Mouse (Mus musculus) spleen, adult 2 months (tissue): Measurements from ENCODE around the gene Lpp. TPM values are rescaled to one million over a fixed set of nuclear protein-coding genes. Genes with fewer than 3 reads are reported as not detected.

Experiments
- DNase-seq, 2 experiments: peaks; one replicate each; pipeline versions ENCODE4 v3.0.0 to v3.0.0-alpha.2; 2012 to 2021; ENCODE audit warnings: low spot score in 2 of 2, low read depth in 1 of 2
- H3K27ac ChIP-seq: fragments of 200-500 bp; 2 replicates; pipeline ENCODE4 v1.5.1; 2012; ENCODE audit warnings: low read length, inconsistent platforms; ENCODE audit not compliant: insufficient read depth
- H3K27me3 ChIP-seq: fragments of 200-500 bp; 2 replicates; pipeline ENCODE4 v1.6.1; 2012; ENCODE audit warnings: mild to moderate bottlenecking, moderate library complexity, low read length, inconsistent platforms; ENCODE audit not compliant: control insufficient read depth, insufficient read depth
- H3K36me3 ChIP-seq: fragments of 200-500 bp; 2 replicates; pipeline ENCODE4 v1.6.1; 2012; ENCODE audit warnings: mild to moderate bottlenecking, low read length, inconsistent platforms; ENCODE audit not compliant: control insufficient read depth, insufficient read depth
- H3K4me1 ChIP-seq: fragments of 200-500 bp; 2 replicates; pipeline ENCODE4 v1.6.1; 2011; ENCODE audit warnings: inconsistent platforms; ENCODE audit not compliant: control insufficient read depth, insufficient read depth, insufficient read length
- H3K4me3 ChIP-seq: fragments of 200-500 bp; 2 replicates; pipeline ENCODE4 v1.5.1; 2011; ENCODE audit warnings: mild to moderate bottlenecking, inconsistent platforms; ENCODE audit not compliant: insufficient read depth, insufficient read length; ENCODE audit errors: extremely low read depth
- CTCF ChIP-seq: fragments of 200-500 bp; IDR thresholded peaks from 2 replicates; pipeline ENCODE4 v1.5.1; 2011; ENCODE audit warnings: mild to moderate bottlenecking, inconsistent platforms; ENCODE audit not compliant: insufficient read depth, insufficient read length, insufficient replicate concordance; ENCODE audit errors: extremely low read depth
- POLR2A ChIP-seq: fragments of 200-500 bp; IDR thresholded peaks from 2 replicates; pipeline ENCODE4 v1.6.1; 2011; ENCODE audit warnings: low read depth, low read length, inconsistent platforms
- WGBS: fragments of 180-500 bp; shearing (Covaris S2); methylation state at CpG from one replicate; pipeline ENCODE4 v1.1.7; 2018; 5-methylcytosine and 5-hydroxymethylcytosine counted together
- polyA plus RNA-seq: library from polyadenylated mRNA; depleted of rRNA; stranded (reverse); fragments of >200 nt; gene quantifications from 2 replicates; pipeline ENCODE4 v1.2.3, GENCODE M21; 2012

Gene Lpp
- polyA plus RNA-seq, 1 experiment = 8.2 TPM

- WGBS = 49% methylated on average over 7 of the region's 7 CpGs
- H3K4me1 ChIP-seq = peaks cover 22% of the 10 kb centered on the region; the same call in 1 of the 2 replicates
- TF ChIP-seq POLR2A = no peak
- TF ChIP-seq CTCF = no peak
These were observed 111.7 kb downstream of the Lpp start for GRCm38 (mm10) chr16:24504838-24505605.

DNA sequence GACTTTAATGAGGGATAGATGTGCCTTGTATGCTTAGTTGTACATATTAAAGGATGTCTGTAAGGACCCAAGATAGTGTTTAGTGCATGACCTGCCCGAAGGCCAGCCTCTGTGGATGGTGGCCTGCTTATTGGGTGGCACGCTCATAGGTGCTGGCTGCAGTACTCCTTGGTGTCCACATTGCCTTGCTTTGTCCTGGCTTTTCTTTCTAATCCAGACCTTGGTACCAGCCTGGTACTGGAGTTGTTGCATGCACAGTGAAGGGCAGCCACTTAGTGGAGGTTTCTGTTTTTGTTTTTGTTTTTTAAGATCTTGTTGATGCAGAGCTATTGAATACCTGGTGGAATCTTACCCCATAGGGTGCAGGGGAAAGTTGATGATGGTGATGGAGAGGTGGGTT lies 112.9 kb downstream of the Lpp start:
- WGBS = 91% methylated on average over 2 of the region's 2 CpGs
- no peak overlapping the region for H3K4me3 ChIP-seq
- H3K4me1 ChIP-seq = peaks cover 22% of the 10 kb centered on the region; the same call in 1 of the 2 replicates
- no peak overlapping the region for H3K27ac ChIP-seq
- no peaks in the 10 kb centered on the region for H3K27me3 ChIP-seq
- no peaks in the 10 kb centered on the region for H3K36me3 ChIP-seq
- DNase-seq = no peak
- TF ChIP-seq CTCF = no peak
- no peak for TF ChIP-seq POLR2A

More at GRCm38 (mm10) chr16:24504838-24505605, 111.7 kb downstream of the Lpp start:
- DNase-seq = no peak
- H3K4me3 ChIP-seq = no peak overlapping the region
- no peak overlapping the region for H3K27ac ChIP-seq
- H3K27me3 ChIP-seq = no peaks in the 10 kb centered on the region
- H3K36me3 ChIP-seq = no peaks in the 10 kb centered on the region

DNA sequence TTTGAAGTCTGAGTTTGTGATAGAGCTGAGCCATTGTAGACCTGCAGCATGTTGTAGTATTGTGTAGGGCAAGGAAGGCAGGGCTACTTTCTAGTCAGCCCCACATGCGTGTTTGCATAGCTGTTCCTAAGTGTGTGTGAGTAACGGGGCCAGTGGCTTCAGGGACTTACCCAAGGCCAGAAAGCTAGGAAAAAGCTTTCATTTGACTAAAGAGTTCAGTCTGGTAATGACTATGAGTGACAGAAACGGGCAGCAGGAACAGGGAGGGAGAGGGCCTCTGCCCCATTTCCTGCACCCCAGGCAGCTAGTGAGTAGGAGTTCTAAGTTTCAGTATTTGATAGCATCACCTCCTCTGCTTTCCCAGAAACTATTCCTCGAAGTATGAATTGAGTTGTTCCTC lies 113.4 kb downstream of the Lpp start:
- no peak for DNase-seq
- peaks cover 22% of the 10 kb centered on the region; the same call in 1 of the 2 replicates for H3K4me1 ChIP-seq
- no peak overlapping the region for H3K4me3 ChIP-seq
- 25% methylated on average over 4 of the region's 4 CpGs for WGBS
- H3K36me3 ChIP-seq = no peaks in the 10 kb centered on the region
- TF ChIP-seq POLR2A = no peak
- TF ChIP-seq CTCF = no peak
- no peak overlapping the region for H3K27ac ChIP-seq
- H3K27me3 ChIP-seq = no peaks in the 10 kb centered on the region

DNA sequence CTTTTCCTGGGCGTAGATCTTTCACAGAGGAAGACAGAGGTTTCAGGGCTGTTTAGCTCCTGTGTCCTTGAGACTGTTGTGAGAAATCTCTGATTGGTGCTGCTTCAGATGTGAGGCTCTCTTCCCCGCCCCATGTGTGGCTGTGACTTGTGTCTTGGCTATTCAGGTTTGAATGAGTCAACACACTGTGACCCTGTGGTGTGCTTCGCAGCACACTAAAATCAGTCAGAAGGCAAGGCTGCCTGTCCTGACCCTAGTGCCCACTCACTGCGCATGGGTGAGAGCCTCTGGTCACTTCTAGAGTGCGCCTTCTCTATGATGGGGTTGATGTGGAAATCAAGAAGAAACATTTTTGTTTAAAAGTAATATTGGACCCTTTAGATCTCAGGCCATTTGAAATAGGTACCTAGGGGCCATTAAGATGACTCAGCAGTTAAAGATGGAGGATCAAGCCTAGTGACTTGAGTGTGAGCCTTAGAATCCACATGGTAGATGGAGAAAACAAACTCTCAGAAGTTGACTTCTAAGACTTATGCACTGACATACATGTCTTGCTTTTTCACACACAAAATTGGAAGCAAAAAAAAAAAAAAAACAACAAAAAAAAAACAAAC lies 114.7 kb downstream of the Lpp start:
- DNase-seq = no peak
- Histone ChIP-seq H3K27me3 (no peaks in the 10 kb centered on the region), H3K27ac (no peak overlapping the region), H3K36me3 (no peaks in the 10 kb centered on the region), H3K4me3 (no peak overlapping the region), H3K4me1 (peaks cover 25% of the 10 kb centered on the region; the same call in 1 of the 2 replicates)
- TF ChIP-seq POLR2A (no peak), CTCF (no peak)
- 88% methylated on average over 5 of the region's 5 CpGs for WGBS

DNA sequence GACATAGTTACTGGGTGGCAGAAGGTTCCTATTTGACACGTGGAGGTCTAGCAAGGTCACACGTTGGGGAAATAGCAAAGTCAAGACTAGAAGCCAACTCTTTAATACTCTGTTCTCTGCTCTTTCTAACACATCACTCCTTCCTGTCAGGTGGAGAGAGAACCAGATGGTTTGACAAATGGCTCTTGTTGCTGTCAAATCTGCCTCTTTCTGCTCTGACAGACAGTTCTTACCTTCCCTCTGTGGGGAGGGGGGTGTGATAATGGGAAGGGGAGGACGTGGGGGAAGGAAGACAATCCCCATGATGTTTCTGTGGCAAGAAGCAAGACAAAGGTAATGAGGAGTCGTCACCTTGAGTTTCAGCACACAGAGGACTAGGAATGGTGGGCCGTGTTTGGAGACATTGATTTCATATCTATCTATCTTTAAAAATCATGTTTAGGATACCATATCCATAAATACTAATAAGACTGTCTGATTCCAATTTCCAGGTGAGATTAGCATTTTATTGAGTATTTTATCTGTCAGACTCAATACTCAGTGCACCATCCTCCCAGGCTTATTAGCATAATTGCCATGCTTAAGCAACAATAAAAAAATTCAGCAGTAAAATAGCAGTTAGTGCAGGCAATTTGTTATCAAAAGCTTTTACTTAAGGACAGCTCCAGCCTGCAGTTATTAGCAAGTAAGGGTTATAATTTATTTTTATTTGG lies 115.9 kb downstream of the Lpp start:
- Histone ChIP-seq H3K4me1 (peaks cover 26% of the 10 kb centered on the region; the same call in 1 of the 2 replicates), H3K36me3 (no peaks in the 10 kb centered on the region), H3K27me3 (no peaks in the 10 kb centered on the region), H3K4me3 (no peak overlapping the region), H3K27ac (no peak overlapping the region)
- WGBS = 61% methylated on average over 5 of the region's 5 CpGs
- no peak for TF ChIP-seq POLR2A
- no peak for TF ChIP-seq CTCF
- DNase-seq = no peak

DNA sequence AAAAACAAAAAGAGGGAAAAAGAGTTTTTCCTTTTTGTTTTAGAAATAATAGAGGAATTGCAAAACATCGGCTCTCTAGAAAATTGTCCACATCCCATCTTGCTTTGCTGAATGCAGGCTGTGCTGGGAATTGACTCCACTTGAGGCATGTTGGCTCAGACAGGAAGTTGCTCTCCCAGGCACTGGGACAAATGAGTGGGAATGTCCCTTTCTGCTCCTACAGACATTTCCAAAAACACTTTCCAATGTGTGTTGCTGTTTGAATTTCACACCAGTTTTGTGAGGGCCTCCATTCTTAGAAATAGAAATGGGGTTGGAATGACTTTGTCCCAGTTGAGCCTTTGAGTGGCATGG lies 116.5 kb downstream of the Lpp start:
- DNase-seq = no peak
- 85% methylated on average over 1 of the region's 1 CpGs for WGBS
- H3K4me3 ChIP-seq = no peak overlapping the region
- peaks cover 21% of the 10 kb centered on the region; the same call in 1 of the 2 replicates for H3K4me1 ChIP-seq
- no peaks in the 10 kb centered on the region for H3K36me3 ChIP-seq
- H3K27me3 ChIP-seq = no peaks in the 10 kb centered on the region
- no peak overlapping the region for H3K27ac ChIP-seq
- no peak for TF ChIP-seq CTCF
- no peak for TF ChIP-seq POLR2A
